Mouse (Mus musculus) C2C12 (cell line): ENCODE data around the gene Smarca1.

ENCODE experiments used
- CEBPB ChIP-seq: IDR thresholded peaks from one replicate; pipeline ENCODE4 v1.6.1; 2011; ENCODE audit warnings: low read depth, mild to moderate bottlenecking, control low read depth, moderate library complexity
- CTCF ChIP-seq: IDR thresholded peaks from one replicate; pipeline ENCODE4 v1.5.1; 2011; ENCODE audit not compliant: control insufficient read depth, insufficient read depth, insufficient read length
- USF1 ChIP-seq: IDR thresholded peaks from one replicate; pipeline ENCODE4 v1.6.1; 2011; ENCODE audit warnings: low read depth, mild to moderate bottlenecking, control low read depth, moderate library complexity

DNA sequence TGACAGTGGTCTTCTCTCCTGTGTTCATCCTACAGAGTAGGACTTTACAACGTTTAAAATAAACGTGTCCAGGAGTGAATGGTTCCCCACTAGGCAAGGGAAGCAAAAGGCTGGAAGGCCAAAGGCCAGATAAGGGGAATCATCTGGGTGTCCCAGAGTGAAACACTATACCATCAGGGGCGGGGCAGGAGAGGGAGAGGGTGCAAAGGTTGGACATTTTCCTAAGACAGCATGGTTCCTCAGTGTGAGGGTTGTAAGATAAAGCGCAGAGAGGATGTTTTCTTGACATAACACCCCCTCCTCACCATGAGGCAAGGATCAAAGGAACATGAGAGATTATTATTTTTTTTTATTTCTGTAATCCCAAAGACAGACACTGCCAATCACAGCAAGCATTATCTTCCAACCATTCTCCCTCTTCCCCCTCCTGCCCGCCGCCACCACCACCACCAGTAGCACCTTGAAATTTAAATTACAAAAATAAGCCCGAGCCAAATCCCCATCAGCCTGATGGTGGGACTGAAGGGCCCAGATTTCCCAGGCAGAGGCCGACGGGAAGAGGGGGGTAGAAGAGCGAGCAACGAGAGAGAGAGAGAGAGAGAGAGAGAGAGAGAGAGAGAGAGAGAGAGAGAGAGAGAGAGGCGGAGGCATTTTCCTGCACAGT, 1.4 kb downstream of the Smarca1 start:
- TF ChIP-seq CTCF (no peak), CEBPB (no peak), USF1 (no peak)
